Mouse (Mus musculus) B cell, adult (primary cell): ENCODE results near the gene Gm13278. TPM values are rescaled to one million over a fixed set of nuclear protein-coding genes. Genes with fewer than 3 reads are reported as not detected.

Experiments used
- total RNA-seq: library from RNA; stranded (reverse); gene quantifications from 4 replicates; pipeline ENCODE4 v1.2.4, GENCODE M21; 2023; ENCODE audit not compliant: inconsistent age

Gm13278 gene
- not detected in 4 replicates for total RNA-seq

GRCm38 (mm10) chr4:88791250-88791649 is at the start of gene Gm13278:
Gm13278 (plus strand) TSS chr4:88791550.

GRCm38 (mm10) chr4:88754818-88755340 is 36.5 kb upstream of the Gm13278 start, which contains the start of gene Gm13271:
Gm13271 (plus strand) TSS chr4:88754868.

GRCm38 (mm10) chr4:88759610-88760268 is 31.6 kb upstream of the Gm13278 start, which contains the start of gene Gm13283:
Gm13283 (plus strand) TSS chr4:88760119.

GRCm38 (mm10) chr4:88773534-88773933 is 17.8 kb upstream of the Gm13278 start, which contains the start of gene Gm13290:
Gm13290 (plus strand) TSS chr4:88773834.

DNA sequence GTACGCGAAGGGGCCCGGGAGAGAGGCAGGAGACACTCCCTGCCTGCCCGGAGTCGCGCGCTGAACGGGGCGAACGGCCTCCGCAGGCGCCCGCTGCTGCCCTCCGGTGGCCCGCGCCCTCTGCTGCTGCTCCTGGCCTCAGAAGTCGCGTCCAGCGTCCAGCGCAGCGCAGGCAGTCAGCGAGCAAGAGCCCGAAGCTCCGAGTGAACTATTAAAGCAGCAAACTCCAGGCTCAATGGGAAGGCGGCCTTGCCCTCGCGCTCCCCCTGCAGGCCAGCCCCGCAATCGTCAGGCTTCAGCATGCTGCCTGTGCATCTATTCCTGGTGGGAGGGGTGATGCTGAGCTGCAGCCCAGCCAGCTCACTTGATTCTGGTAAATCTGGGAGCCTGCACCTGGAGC is 14.7 kb upstream of the Gm13278 start, which contains the start of gene Gm13289:
TSS of gene Gm13289 (plus strand) at position 301 of the 400 bp plus-strand sequence.

GRCm38 (mm10) chr4:88779550-88779949 is 11.8 kb upstream of the Gm13278 start, which contains the start of gene Gm13272:
Gm13272 (plus strand) TSS chr4:88779850.

GRCm38 (mm10) chr4:88781831-88782230 is 9.5 kb upstream of the Gm13278 start, which contains the start of gene Ifnz:
Ifnz (plus strand) TSS chr4:88782131.

DNA sequence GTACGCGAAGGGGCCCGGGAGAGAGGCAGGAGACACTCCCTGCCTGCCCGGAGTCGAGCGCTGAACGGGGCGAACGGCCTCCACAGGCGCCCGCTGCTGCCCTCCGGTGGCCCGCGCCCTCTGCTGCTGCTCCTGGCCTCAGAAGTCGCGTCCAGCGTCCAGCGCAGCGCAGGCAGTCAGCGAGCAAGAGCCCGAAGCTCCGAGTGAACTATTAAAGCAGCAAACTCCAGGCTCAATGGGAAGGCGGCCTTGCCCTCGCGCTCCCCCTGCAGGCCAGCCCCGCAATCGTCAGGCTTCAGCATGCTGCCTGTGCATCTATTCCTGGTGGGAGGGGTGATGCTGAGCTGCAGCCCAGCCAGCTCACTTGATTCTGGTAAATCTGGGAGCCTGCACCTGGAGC is 5.9 kb upstream of the Gm13278 start, which contains the start of gene Gm13276:
TSS of gene Gm13276 (plus strand) at position 301 of the 400 bp plus-strand sequence.

GRCm38 (mm10) chr4:88788402-88788801 is 2.9 kb upstream of the Gm13278 start, which contains the start of gene Gm13277:
Gm13277 (plus strand) TSS chr4:88788632.

DNA sequence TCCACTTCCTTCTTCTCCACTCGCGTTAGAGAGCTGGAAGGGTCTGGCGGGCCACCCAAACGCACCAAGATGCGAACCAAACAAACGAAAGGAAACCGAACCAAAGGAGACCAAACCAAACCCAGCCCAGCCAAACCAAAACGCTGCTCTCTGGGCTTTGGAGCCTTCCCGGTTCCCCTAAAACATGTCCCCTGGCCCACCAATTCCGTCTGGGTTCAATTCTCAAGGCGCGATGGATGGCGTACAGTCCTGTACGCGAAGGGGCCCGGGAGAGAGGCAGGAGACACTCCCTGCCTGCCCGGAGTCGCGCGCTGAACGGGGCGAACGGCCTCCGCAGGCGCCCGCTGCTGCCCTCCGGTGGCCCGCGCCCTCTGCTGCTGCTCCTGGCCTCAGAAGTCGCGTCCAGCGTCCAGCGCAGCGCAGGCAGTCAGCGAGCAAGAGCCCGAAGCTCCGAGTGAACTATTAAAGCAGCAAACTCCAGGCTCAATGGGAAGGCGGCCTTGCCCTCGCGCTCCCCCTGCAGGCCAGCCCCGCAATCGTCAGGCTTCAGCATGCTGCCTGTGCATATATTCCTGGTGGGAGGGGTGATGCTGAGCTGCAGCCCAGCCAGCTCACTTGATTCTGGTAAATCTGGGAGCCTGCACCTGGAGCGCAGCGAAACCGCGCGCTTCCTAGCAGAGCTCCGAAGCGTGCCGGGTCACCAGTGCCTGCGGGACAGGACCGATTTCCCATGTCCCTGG is 2.8 kb downstream of the Gm13278 start, which contains the start of gene Gm13275:
TSS of gene Gm13275 (plus strand) at position 552 of the 740 bp plus-strand sequence.

GRCm38 (mm10) chr4:88797097-88797496 is 5.7 kb downstream of the Gm13278 start, which contains the start of gene Gm13279:
Gm13279 (plus strand) TSS chr4:88797397.

DNA sequence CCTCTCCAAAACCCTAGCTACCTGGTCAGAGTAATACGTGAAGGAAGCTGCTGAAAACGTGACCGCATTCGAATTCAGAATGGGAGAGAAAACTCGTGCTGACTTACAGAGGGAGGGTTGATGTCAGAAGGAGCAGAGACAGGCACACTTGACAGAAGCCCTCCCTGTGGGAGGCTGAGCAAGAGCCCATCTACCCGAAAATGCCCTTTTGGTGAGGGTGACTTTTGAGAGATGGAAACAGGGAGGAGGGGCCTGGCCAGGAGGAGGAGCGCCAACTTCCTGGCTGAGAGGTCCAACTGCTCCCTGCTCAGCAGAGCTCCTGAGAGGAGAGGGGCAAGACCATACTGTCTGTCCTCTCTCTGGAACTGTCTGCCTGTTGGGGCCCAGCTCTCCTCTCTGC is 8.0 kb downstream of the Gm13278 start, which contains the start of gene Gm13285:
TSS of gene Gm13285 (plus strand) at position 301 of the 400 bp plus-strand sequence.

GRCm38 (mm10) chr4:88802954-88803353 is 11.6 kb downstream of the Gm13278 start, which contains the start of gene Gm13287:
Gm13287 (plus strand) TSS chr4:88803254.

DNA sequence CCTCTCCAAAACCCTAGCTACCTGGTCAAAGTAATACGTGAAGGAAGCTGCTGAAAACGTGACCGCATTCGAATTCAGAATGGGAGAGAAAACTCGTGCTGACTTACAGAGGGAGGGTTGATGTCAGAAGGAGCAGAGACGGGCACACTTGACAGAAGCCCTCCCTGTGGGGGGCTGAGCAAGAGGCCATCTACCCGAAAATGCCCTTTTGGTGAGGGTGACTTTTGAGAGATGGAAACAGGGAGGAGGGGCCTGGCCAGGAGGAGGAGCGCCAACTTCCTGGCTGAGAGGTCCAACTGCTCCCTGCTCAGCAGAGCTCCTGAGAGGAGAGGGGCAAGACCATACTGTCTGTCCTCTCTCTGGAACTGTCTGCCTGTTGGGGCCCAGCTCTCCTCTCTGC is 13.9 kb downstream of the Gm13278 start, which contains the start of gene Gm13288:
TSS of gene Gm13288 (plus strand) at position 301 of the 400 bp plus-strand sequence.

GRCm38 (mm10) chr4:88815928-88816327 is 24.6 kb downstream of the Gm13278 start, which contains the start of gene Ifna7:
Ifna7 (plus strand) TSS chr4:88816228.

GRCm38 (mm10) chr4:88819659-88820058 is 28.3 kb downstream of the Gm13278 start, which contains the start of gene Ifna11:
Ifna11 (plus strand) TSS chr4:88819959.

GRCm38 (mm10) chr4:88827116-88827515 is 35.8 kb downstream of the Gm13278 start, which contains the start of gene Ifna6:
Ifna6 (plus strand) TSS chr4:88827416.

DNA sequence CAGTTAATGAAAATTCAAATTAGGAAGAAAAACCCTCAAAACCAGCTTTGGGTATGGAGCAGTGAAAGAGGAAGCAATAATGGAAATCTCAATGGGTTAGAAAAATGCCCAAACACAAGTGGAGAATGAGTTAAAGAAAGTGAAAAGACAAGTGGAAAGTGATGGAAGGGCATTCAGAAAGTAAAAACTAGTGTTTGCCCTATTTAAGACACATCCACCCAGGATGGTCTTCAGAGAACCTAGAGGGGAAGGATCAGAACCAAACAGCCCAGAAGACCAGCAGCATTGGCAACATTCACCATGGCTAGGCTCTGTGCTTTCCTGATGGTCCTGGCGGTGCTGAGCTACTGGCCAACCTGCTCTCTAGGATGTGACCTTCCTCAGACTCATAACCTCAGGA is 43.9 kb downstream of the Gm13278 start, which contains the start of gene Ifna5:
TSS of gene Ifna5 (plus strand) at position 301 of the 400 bp plus-strand sequence.

DNA sequence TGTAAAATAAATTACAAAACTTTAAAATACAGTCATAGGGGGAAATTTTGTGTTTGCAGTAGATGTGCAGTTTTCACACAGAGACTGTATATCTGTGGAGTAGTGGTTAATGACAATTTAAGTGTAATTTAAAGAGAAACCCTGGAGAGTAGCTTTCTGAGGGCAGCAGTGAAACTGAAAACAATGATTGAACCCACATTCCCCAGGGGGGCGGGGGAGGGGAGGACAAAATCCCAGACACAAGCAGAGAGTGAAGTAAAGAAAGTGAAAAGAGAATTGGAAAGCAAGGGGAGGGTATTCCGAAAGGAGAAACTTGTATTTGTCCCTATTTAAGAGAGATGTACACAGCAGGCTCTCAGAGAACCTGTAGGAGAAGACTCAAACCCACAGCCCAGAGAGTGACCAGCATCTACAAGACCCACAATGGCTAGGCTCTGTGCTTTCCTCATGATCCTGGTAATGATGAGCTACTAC is 50.1 kb downstream of the Gm13278 start, which contains the start of gene Ifna4:
TSS of gene Ifna4 (plus strand) at position 424 of the 474 bp plus-strand sequence.

